Mouse (Mus musculus) kidney, embryonic 14.5 days (tissue): Measurements from ENCODE around the gene 4921536K21Rik. TPM values are rescaled to one million over a fixed set of nuclear protein-coding genes. Genes with fewer than 3 reads are reported as not detected.

ENCODE experiments used
- ATAC-seq: fragments of 200-750 bp; cut with Nextera tagmentation; 2 replicates; pipeline ENCODE4 v1.8.0; 2017; ENCODE audit warnings: moderate number of reproducible peaks, mild to moderate bottlenecking, moderate TSS enrichment, moderate library complexity; ENCODE audit not compliant: low FRiP score, low TSS enrichment
- H3K27ac ChIP-seq: fragments of 300-500 bp; sonication (generic); 2 replicates; pipeline ENCODE4 v1.5.1; 2014; ENCODE audit warnings: low read depth, mild to moderate bottlenecking, low read length, moderate library complexity, mixed read lengths
- H3K27me3 ChIP-seq: fragments of 300-500 bp; sonication (generic); 2 replicates; pipeline ENCODE4 v1.6.1; 2014; ENCODE audit warnings: mild to moderate bottlenecking, low read length; ENCODE audit not compliant: control insufficient read depth, insufficient read depth
- H3K36me3 ChIP-seq: fragments of 300-500 bp; sonication (generic); 2 replicates; pipeline ENCODE4 v1.6.1; 2014; ENCODE audit warnings: low read length, mixed read lengths; ENCODE audit not compliant: control insufficient read depth, insufficient read depth
- H3K4me1 ChIP-seq: fragments of 300-500 bp; sonication (generic); 2 replicates; pipeline ENCODE4 v1.6.1; 2014; ENCODE audit warnings: low read length, mixed read lengths; ENCODE audit not compliant: control insufficient read depth, insufficient read depth
- H3K4me2 ChIP-seq: fragments of 300-500 bp; sonication (generic); replicated peaks from 2 replicates; pipeline ENCODE4 v1.6.1; 2014; ENCODE audit warnings: low read depth, mild to moderate bottlenecking, low read length
- H3K4me3 ChIP-seq: fragments of 300-500 bp; sonication (generic); 2 replicates; pipeline ENCODE4 v1.5.1; 2014; ENCODE audit warnings: mild to moderate bottlenecking, low read length
- H3K9ac ChIP-seq: fragments of 300-500 bp; sonication (generic); 2 replicates; pipeline ENCODE4 v1.6.1; 2014; ENCODE audit warnings: low read depth, mild to moderate bottlenecking, low read length, moderate library complexity
- H3K9me3 ChIP-seq: fragments of 300-500 bp; sonication (generic); 2 replicates; pipeline ENCODE4 v1.6.1; 2016; ENCODE audit warnings: low read length; ENCODE audit not compliant: control insufficient read depth
- WGBS: fragments of 180-500 bp; shearing (Covaris S2); extraction: QIAGEN DNeasy Blood & Tissue Kit; methylation state at CpG from one replicate; pipeline ENCODE4 v1.1.7; 2014; 5-methylcytosine and 5-hydroxymethylcytosine counted together
- polyA plus RNA-seq: library from polyadenylated mRNA; unstranded; fragments of >200 nt; fragmentation: Nextera tagmentation; extraction: Ambion mirVana; gene quantifications from 2 replicates; pipeline ENCODE4 v1.2.1, GENCODE M21; 2014

The 4921536K21Rik gene
- 0.20 and 0.40 TPM in 2 replicates for polyA plus RNA-seq

DNA sequence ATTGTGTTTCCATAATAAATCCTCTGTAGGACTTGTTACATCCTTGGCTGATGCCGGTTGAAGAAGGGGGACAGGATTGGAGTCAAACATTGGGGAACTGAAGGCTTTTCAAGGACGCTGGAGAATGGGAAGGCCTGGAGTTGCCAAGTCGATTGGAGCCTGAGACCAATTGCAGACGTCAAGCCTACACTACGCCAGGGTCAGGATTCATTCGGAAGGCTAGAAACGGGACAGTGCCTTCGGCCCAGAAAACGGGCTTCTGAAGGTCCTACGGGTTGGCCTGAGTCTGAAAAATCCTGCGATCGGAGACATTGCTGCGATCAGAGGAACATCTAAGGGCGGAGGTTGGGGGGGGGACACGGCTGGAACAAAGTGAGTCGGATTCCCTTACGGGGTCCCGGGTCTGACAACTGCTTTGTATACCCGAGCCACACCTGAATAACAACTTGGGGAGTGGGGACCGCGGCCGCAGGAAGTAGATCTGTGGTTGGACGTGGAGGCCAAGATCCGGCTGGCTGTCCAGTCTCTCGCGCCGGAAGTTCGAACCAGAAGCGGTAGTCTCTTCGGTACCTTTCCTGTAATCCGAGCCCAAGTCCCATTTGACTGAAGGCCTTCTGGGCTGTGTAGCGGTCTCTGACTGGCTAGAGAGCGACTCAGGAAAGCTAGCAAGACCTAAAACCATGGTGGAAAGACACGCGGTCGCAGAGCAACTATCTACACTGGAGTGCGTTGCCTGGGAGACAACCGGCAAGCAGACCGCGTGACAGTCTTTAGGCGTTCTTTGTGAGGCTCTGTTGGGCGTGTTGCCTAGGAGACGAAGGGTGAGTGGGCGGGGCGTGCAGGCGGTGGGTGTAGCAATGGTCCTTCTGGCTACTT is at the start of gene 4921536K21Rik, which contains the start of gene Dusp18:
Gene 4921536K21Rik (minus strand): TSS at position 693 of the 876 bp plus-strand sequence.
Gene Dusp18 (plus strand): TSS at position 835 of the 876 bp plus-strand sequence.
- peaks cover 11% of the 10 kb centered on the region for H3K36me3 ChIP-seq
- no peaks in the 10 kb centered on the region for H3K9me3 ChIP-seq
- H3K4me2 ChIP-seq, result peak within 1 kb of the TSS; percentile 78
- H3K27ac ChIP-seq, result peak within 1 kb of the TSS; percentile 96
- H3K4me3 ChIP-seq, result peak within 1 kb of the TSS; percentile 55
- H3K9ac ChIP-seq, result peak within 1 kb of the TSS; percentile 61
- no peaks in the 10 kb centered on the region for H3K27me3 ChIP-seq
- H3K4me1 ChIP-seq, result no peaks in the 10 kb centered on the region
- ATAC-seq, result peak; percentile 97
- WGBS, result 2% methylated on average over 46 of the region's 46 CpGs

- 88% methylated on average over 7 of the region's 7 CpGs for WGBS
- H3K4me1 ChIP-seq, result no peaks in the 10 kb centered on the region
- H3K27me3 ChIP-seq, result no peaks in the 10 kb centered on the region
- H3K36me3 ChIP-seq, result no peaks in the 10 kb centered on the region
- H3K27ac ChIP-seq, result no peak overlapping the region
- ATAC-seq, result no peak
- H3K9me3 ChIP-seq, result no peaks in the 10 kb centered on the region
- no peak overlapping the region for H3K4me3 ChIP-seq
- H3K9ac ChIP-seq, result no peak overlapping the region
- no peak overlapping the region for H3K4me2 ChIP-seq
These were observed 46.5 kb upstream of the 4921536K21Rik start for GRCm38 (mm10) chr11:3941371-3941770.

GRCm38 (mm10) chr11:3937321-3937874 is 42.5 kb upstream of the 4921536K21Rik start:
- 74% methylated on average over 13 of the region's 13 CpGs for WGBS

DNA sequence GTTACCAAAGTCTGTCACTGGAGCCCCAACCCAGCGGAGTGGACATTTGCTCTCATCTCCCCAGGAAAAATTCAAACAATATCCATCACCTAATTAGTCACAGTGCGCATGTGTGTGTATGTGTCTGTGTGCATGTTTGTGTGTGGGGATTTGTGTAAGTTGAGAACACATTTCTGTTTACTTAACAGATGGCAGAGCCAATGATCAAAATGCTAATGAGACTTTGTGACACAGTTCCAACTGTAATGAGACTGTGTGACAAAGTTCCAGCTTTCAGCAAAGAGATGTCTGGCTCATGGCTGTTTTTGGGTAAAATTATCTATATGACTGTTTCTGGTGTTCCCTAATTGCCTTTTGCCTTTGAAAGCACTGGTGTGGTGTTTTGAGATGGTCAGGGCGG is 41.4 kb upstream of the 4921536K21Rik start:
- H3K36me3 ChIP-seq, result no peaks in the 10 kb centered on the region
- no peak overlapping the region for H3K9ac ChIP-seq
- H3K4me2 ChIP-seq, result no peak overlapping the region
- no peak for ATAC-seq
- H3K4me1 ChIP-seq, result peaks cover 1% of the 10 kb centered on the region; the same call in 1 of the 2 replicates
- no peak overlapping the region for H3K27ac ChIP-seq
- 76% methylated on average over 3 of the region's 3 CpGs for WGBS
- no peaks in the 10 kb centered on the region for H3K9me3 ChIP-seq
- no peak overlapping the region for H3K4me3 ChIP-seq
- H3K27me3 ChIP-seq, result no peaks in the 10 kb centered on the region

More at GRCm38 (mm10) chr11:3937321-3937874, 42.5 kb upstream of the 4921536K21Rik start:
- Histone ChIP-seq H3K4me2 (no peak overlapping the region), H3K4me3 (no peak overlapping the region), H3K9ac (no peak overlapping the region), H3K27ac (no peak overlapping the region), H3K9me3 (no peaks in the 10 kb centered on the region), H3K36me3 (no peaks in the 10 kb centered on the region), H3K4me1 (no peaks in the 10 kb centered on the region), H3K27me3 (no peaks in the 10 kb centered on the region)
- ATAC-seq, result no peak

- Histone ChIP-seq H3K4me2 (no peak overlapping the region), H3K4me3 (no peak overlapping the region), H3K9ac (no peak overlapping the region), H3K36me3 (no peaks in the 10 kb centered on the region), H3K4me1 (peaks cover 6% of the 10 kb centered on the region; the same call in 1 of the 2 replicates), H3K9me3 (no peaks in the 10 kb centered on the region), H3K27me3 (no peaks in the 10 kb centered on the region), H3K27ac (no peak overlapping the region)
- WGBS, result 66% methylated on average over 4 of the region's 4 CpGs
- ATAC-seq, result no peak
These were observed 40.2 kb upstream of the 4921536K21Rik start for GRCm38 (mm10) chr11:3935135-3935534.

GRCm38 (mm10) chr11:3933756-3934285 is 38.9 kb upstream of the 4921536K21Rik start:
- Histone ChIP-seq H3K9me3 (no peaks in the 10 kb centered on the region), H3K9ac (no peak overlapping the region), H3K4me2 (no peak overlapping the region), H3K27me3 (no peaks in the 10 kb centered on the region), H3K4me1 (peaks cover 6% of the 10 kb centered on the region; the same call in 1 of the 2 replicates), H3K4me3 (no peak overlapping the region), H3K36me3 (no peaks in the 10 kb centered on the region), H3K27ac (no peak overlapping the region)
- WGBS, result 86% methylated on average over 9 of the region's 9 CpGs
- no peak for ATAC-seq

- Histone ChIP-seq H3K27me3 (no peaks in the 10 kb centered on the region), H3K4me3 (peak within 1 kb of the TSS; percentile 51), H3K27ac (no peak within 1 kb of the TSS; the same call in 1 of the 2 replicates), H3K36me3 (peaks cover 2% of the 10 kb centered on the region; the same call in 1 of the 2 replicates), H3K9ac (peak within 1 kb of the TSS; percentile 63), H3K9me3 (no peaks in the 10 kb centered on the region), H3K4me1 (peaks cover 6% of the 10 kb centered on the region; the same call in 1 of the 2 replicates), H3K4me2 (peak within 1 kb of the TSS; percentile 77)
- peak; percentile 85 for ATAC-seq
- WGBS, result under 1% methylated on average over 17 of the region's 26 CpGs
These were observed 36.8 kb upstream of the 4921536K21Rik start, which contains the start of gene Tcn2 for GRCm38 (mm10) chr11:3931511-3932211. Tcn2 (minus strand) TSS chr11:3932159.

DNA sequence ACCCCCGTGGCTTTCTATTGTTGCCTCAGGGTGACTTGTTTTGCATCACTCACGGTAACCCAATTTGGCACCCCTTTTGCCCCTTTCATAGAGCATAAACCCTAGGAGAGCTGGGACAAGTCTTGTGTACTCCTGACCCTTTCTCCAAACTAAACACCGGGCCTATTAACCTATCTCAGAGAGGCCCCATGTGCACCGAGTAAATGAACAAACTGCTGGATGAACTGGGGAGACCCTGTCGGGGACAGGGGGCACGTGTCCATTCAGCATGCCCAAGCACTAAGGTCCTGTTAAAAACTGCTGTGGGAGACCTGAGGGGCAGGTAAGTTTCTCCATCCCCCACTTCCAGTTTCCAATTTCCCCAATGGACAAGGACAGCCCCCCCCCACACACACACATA is 36.0 kb upstream of the 4921536K21Rik start:
- 33% methylated on average over 6 of the region's 6 CpGs for WGBS
- Histone ChIP-seq H3K4me1 (peaks cover 6% of the 10 kb centered on the region; the same call in 1 of the 2 replicates), H3K9ac (no peak overlapping the region; the same call in 1 of the 2 replicates), H3K4me2 (peak overlapping the region; percentile 77), H3K9me3 (no peaks in the 10 kb centered on the region), H3K27ac (no peak overlapping the region), H3K36me3 (peaks cover 2% of the 10 kb centered on the region; the same call in 1 of the 2 replicates), H3K4me3 (peak overlapping the region; percentile 51), H3K27me3 (no peaks in the 10 kb centered on the region)
- peak; percentile 60; the same call in 1 of the 2 replicates for ATAC-seq
